Mouse (Mus musculus) layer of hippocampus, postnatal 25 days (tissue): ENCODE data around the gene Ube2f. TPM values are rescaled to one million over a fixed set of nuclear protein-coding genes. Genes with fewer than 3 reads are reported as not detected.

Source experiments
- total RNA-seq, 2 experiments: library from RNA; stranded (reverse); gene quantifications; 2 replicates each; pipeline ENCODE4 v1.2.3; 2021

Gene Ube2f
- total RNA-seq, 2 experiments from 2014 or later = 47.7 to 54.2 TPM

Other genes with a start within 250 kb of the Ube2f start
- gene Rbm44, start 105.2 kb upstream of the Ube2f start, total RNA-seq = not detected
- gene Ramp1, start 70.5 kb upstream of the Ube2f start, total RNA-seq = 10 to 100 TPM; 61.6 to 63.1 TPM
- gene Scly, start 48.0 kb downstream of the Ube2f start, total RNA-seq = 10 to 100 TPM; 17.8 to 21.2 TPM
- gene Espnl, start 71.8 kb downstream of the Ube2f start, total RNA-seq = not detected
- gene Klhl30, start 100.7 kb downstream of the Ube2f start, total RNA-seq = not detected
- not detected for gene Erfe, start 116.1 kb downstream of the Ube2f start, total RNA-seq
- 10 to 100 TPM; 55.2 to 63.6 TPM for gene Ilkap, start 148.5 kb downstream of the Ube2f start, total RNA-seq
- gene Hes6, start 163.7 kb downstream of the Ube2f start, total RNA-seq = 10 to 100 TPM; 15.6 to 15.7 TPM
- gene Per2, start 209.0 kb downstream of the Ube2f start, total RNA-seq = 10 to 100 TPM; 21.5 to 23.8 TPM
- gene Traf3ip1, start 244.3 kb downstream of the Ube2f start, total RNA-seq = 10 to 100 TPM; 10.7 to 12.8 TPM